Mouse (Mus musculus) cortical plate, adult 2 months (tissue): Measurements from ENCODE around the gene 2310034G01Rik.

Experiments
- CTCF ChIP-seq: fragments of 200-500 bp; IDR thresholded peaks from 2 replicates; pipeline ENCODE4 v1.5.1; 2011; ENCODE audit warnings: mild to moderate bottlenecking, control low read depth, low read length; ENCODE audit not compliant: insufficient read depth; ENCODE audit errors: extremely low read depth
- POLR2A ChIP-seq: fragments of 200-500 bp; IDR thresholded peaks from 2 replicates; pipeline ENCODE4 v1.6.1; 2011; ENCODE audit warnings: mild to moderate bottlenecking, low read length, control low read depth; ENCODE audit not compliant: insufficient read depth; ENCODE audit errors: extremely low read depth

- TF ChIP-seq CTCF (no peak), POLR2A (no peak)
Observed at GRCm38 (mm10) chr19:46320076-46320785, 29.9 kb downstream of the 2310034G01Rik start.
